Mouse (Mus musculus) hindlimb bud, embryonic 11.5 days (tissue): ENCODE data around the gene Ccdc96.

Experiments used
- DNase-seq: peaks from one replicate; pipeline ENCODE4 v3.0.0-alpha.2; 2012; ENCODE audit warnings: low read depth, low spot score; ENCODE audit errors: extremely low spot score

Ccdc96 gene

GRCm38 (mm10) chr5:36484171-36484990, at the start of gene Ccdc96, which contains the start of gene Tada2b:
TSS of gene Ccdc96 (plus strand) at chr5:36484588.
TSS of gene Tada2b (minus strand) at chr5:36484285.
- DNase-seq = peak; percentile 89

- DNase-seq = no peak
These were observed 47.5 kb upstream of the Ccdc96 start for GRCm38 (mm10) chr5:36436858-36437257.

- DNase-seq = no peak
These were observed 43.6 kb upstream of the Ccdc96 start for GRCm38 (mm10) chr5:36440741-36441140.

- no peak for DNase-seq
These were observed 39.8 kb upstream of the Ccdc96 start for GRCm38 (mm10) chr5:36444611-36445010.

- no peak for DNase-seq
These were observed 39.4 kb upstream of the Ccdc96 start for GRCm38 (mm10) chr5:36445028-36445427.

GRCm38 (mm10) chr5:36446166-36446890, 38.1 kb upstream of the Ccdc96 start:
- no peak for DNase-seq

- no peak for DNase-seq
These were observed 36.5 kb upstream of the Ccdc96 start for GRCm38 (mm10) chr5:36447872-36448271.

GRCm38 (mm10) chr5:36449710-36450358, 34.6 kb upstream of the Ccdc96 start:
- no peak for DNase-seq

- DNase-seq = no peak
These were observed 33.3 kb upstream of the Ccdc96 start for GRCm38 (mm10) chr5:36451119-36451518.

GRCm38 (mm10) chr5:36451872-36452389, 32.5 kb upstream of the Ccdc96 start:
- DNase-seq = no peak

GRCm38 (mm10) chr5:36452821-36453220, 31.6 kb upstream of the Ccdc96 start:
- no peak for DNase-seq

GRCm38 (mm10) chr5:36457706-36458105, 26.7 kb upstream of the Ccdc96 start:
- no peak for DNase-seq

- peak; percentile 16 for DNase-seq
These were observed 25.5 kb upstream of the Ccdc96 start for GRCm38 (mm10) chr5:36458926-36459325.

- no peak for DNase-seq
These were observed 23.7 kb upstream of the Ccdc96 start for GRCm38 (mm10) chr5:36460712-36461111.

GRCm38 (mm10) chr5:36461231-36461630, 23.2 kb upstream of the Ccdc96 start:
- DNase-seq = no peak

- no peak for DNase-seq
These were observed 21.6 kb upstream of the Ccdc96 start for GRCm38 (mm10) chr5:36462810-36463209.

- no peak for DNase-seq
These were observed 21.0 kb upstream of the Ccdc96 start for GRCm38 (mm10) chr5:36463391-36463790.

- DNase-seq = peak; percentile 99
These were observed 19.4 kb upstream of the Ccdc96 start, which contains the start of gene Grpel1 for GRCm38 (mm10) chr5:36464709-36465661. TSS of gene Grpel1 (plus strand) at chr5:36464998.

GRCm38 (mm10) chr5:36465889-36466288, 18.5 kb upstream of the Ccdc96 start:
- DNase-seq = no peak

GRCm38 (mm10) chr5:36471206-36471605, 13.2 kb upstream of the Ccdc96 start:
- no peak for DNase-seq
